Mouse (Mus musculus) embryo, embryonic 11 days (tissue): ENCODE measurements around the gene Pde3b.
A peak's percentile ranks its signal among the peaks of the same experiment; 100 is the strongest.
"Not testable (repeated sequence)": the region's sequence is repeated elsewhere in the genome, so short reads cannot be mapped to it uniquely, and the experiment has no call there.

ENCODE experiments used
- DNase-seq: peaks from one replicate; pipeline ENCODE4 v3.0.0-alpha.2; 2015

The Pde3b gene

GRCm38 (mm10) chr7:114414421-114415335 lies at the start of gene Pde3b:
Gene Pde3b, plus strand, starts transcription at chr7:114415281.
- DNase-seq: peak; percentile 89

- DNase-seq: no peak
Measured at GRCm38 (mm10) chr7:114402130-114402529, 13.0 kb upstream of the Pde3b start.

- DNase-seq: peak; percentile 76
Measured at GRCm38 (mm10) chr7:114415336-114416020, 397 bp downstream of the Pde3b start.

- DNase-seq: peak; percentile 56
Measured at GRCm38 (mm10) chr7:114416021-114416845, 1.2 kb downstream of the Pde3b start.

GRCm38 (mm10) chr7:114419331-114419730 lies 4.2 kb downstream of the Pde3b start:
- not testable (repeated sequence) for DNase-seq

- DNase-seq: peak; percentile 3
Measured at GRCm38 (mm10) chr7:114420918-114421317, 5.8 kb downstream of the Pde3b start.

GRCm38 (mm10) chr7:114422224-114422623 lies 7.1 kb downstream of the Pde3b start:
- DNase-seq: no peak

GRCm38 (mm10) chr7:114429768-114430167 lies 14.7 kb downstream of the Pde3b start:
- DNase-seq: no peak

GRCm38 (mm10) chr7:114431966-114432365 lies 16.9 kb downstream of the Pde3b start:
- peak; percentile 20 for DNase-seq

GRCm38 (mm10) chr7:114439726-114440125 lies 24.6 kb downstream of the Pde3b start:
- DNase-seq: no peak

GRCm38 (mm10) chr7:114440494-114440893 lies 25.4 kb downstream of the Pde3b start:
- no peak for DNase-seq

GRCm38 (mm10) chr7:114452876-114453275 lies 37.8 kb downstream of the Pde3b start:
- DNase-seq: no peak

- DNase-seq: no peak
Measured at GRCm38 (mm10) chr7:114453300-114453990, 38.4 kb downstream of the Pde3b start.

GRCm38 (mm10) chr7:114454858-114455257 lies 39.8 kb downstream of the Pde3b start:
- DNase-seq: no peak

- DNase-seq: no peak
Measured at GRCm38 (mm10) chr7:114456904-114457303, 41.8 kb downstream of the Pde3b start.

- no peak for DNase-seq
Measured at GRCm38 (mm10) chr7:114459909-114460308, 44.8 kb downstream of the Pde3b start.

GRCm38 (mm10) chr7:114461727-114462126 lies 46.6 kb downstream of the Pde3b start:
- DNase-seq: no peak

- no peak for DNase-seq
Measured at GRCm38 (mm10) chr7:114466358-114466757, 51.3 kb downstream of the Pde3b start.

GRCm38 (mm10) chr7:114472471-114472870 lies 57.4 kb downstream of the Pde3b start:
- DNase-seq: no peak

- no peak for DNase-seq
Measured at GRCm38 (mm10) chr7:114474889-114475288, 59.8 kb downstream of the Pde3b start.

- DNase-seq: no peak
Measured at GRCm38 (mm10) chr7:114477884-114478283, 62.8 kb downstream of the Pde3b start.

GRCm38 (mm10) chr7:114478901-114479300 lies 63.8 kb downstream of the Pde3b start:
- no peak for DNase-seq
